Mouse (Mus musculus): ENCODE data around the gene Cyb5r4.
"Not testable (repeated sequence)": the region's sequence is repeated elsewhere in the genome, so short reads cannot be mapped to it uniquely, and the experiment has no call there.

Gene Cyb5r4

DNA sequence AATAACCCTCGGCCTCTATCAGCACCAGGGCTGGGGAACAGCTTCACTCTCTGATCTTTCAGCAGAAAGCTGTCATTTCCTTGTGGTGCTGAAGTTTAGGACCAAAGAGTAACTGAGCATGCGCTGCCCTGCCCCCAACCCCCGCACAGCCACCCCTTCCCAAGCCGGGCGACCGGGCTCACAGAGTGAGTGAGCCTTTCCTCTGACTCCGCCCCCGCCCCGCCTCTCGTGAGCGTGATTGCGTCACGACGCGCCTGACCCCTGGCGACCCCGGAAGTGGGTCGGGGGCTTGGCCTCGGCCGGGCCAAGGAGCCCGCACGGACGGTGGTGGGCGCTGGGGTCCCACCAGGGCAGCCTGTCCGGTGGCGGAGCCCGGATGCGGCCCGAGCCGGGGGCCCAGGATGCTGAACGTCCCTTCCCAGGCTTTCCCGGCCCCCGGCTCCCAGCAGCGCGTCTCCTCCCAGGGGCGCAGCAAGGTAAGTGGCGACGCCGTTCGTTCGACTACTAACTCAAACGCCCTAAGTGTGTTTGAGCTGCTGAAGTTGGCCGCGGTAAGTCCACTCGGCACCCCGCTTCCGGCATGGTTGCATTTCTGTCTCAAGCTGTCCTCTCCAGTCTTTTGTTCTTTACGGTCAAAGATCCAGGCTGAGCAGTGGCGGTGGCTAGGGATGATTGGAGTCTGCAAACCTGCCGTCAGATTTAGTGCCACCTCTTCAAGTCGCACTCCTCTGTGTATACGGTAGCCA lies at the start of gene Cyb5r4:
Gene Cyb5r4 (plus strand): TSS at position 237 of the 746 bp plus-strand sequence.
- peak; percentile 96 to 97 for DNase-seq (ENCODE audit: low spot score in 2 of 2)

DNA sequence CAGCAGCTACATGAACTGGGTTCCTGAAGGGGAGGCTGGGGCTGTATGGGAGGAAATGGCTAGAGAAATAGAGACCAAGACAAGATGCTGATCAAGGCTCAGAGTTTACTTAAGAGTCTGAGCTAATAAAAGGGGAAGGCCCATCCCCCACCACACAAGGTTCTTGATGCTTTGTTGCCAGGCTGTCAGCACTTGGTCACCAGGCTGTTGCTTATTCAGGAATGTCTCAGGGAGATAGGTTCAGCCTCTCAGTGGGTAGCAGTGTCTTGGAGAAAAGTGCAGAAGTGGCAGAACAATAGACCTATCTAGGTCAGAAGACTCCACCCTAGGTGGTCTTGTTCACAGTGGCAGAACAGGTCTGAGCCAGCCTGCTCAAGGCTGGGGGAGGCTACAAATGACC lies 49.3 kb upstream of the Cyb5r4 start:
- DNase-seq (ENCODE audit: low spot score in 2 of 2): not testable (repeated sequence)

DNA sequence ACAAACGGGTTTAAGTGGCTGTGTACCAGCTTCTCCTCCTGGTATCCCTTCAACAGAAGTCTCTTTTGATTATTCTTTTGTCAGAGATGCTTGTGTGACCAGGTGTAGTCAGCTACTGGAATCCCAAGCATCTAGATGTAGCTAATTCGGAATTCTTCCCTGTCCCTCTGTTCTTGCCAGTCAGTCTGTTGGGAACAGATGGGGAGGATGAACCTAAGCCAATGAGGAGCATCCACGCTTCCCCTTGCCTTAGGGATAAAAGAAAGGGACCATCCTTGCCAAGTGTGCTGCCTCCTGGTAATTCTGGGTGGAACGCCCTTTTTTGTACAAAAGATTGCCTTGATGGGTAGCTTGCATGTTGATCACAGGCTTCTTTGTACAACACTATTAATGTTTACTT lies 48.3 kb upstream of the Cyb5r4 start:
- peak; percentile 32 to 40 for DNase-seq (ENCODE audit: low spot score in 2 of 2)

DNA sequence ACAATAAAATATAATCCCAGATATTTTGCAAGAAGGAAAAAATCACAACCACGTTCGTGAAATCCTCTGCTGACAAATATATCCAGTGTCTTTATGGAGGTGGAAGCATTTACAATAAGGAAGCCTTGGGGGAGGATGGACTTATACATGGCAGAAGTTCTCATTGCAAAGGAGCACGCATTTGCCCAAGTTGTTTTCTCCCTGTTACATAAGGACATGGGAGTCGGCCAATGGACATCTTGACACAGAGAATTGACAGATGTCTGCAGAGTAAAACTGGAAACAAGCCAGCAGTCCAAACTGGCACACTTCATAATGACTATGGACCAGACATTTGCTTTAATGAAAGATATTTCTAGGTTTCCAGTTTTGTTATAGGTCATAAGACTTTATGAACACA lies 44.9 kb upstream of the Cyb5r4 start:
- peak in 1 of 2 experiments; percentile 51 for DNase-seq (ENCODE audit: low spot score in 2 of 2)

DNA sequence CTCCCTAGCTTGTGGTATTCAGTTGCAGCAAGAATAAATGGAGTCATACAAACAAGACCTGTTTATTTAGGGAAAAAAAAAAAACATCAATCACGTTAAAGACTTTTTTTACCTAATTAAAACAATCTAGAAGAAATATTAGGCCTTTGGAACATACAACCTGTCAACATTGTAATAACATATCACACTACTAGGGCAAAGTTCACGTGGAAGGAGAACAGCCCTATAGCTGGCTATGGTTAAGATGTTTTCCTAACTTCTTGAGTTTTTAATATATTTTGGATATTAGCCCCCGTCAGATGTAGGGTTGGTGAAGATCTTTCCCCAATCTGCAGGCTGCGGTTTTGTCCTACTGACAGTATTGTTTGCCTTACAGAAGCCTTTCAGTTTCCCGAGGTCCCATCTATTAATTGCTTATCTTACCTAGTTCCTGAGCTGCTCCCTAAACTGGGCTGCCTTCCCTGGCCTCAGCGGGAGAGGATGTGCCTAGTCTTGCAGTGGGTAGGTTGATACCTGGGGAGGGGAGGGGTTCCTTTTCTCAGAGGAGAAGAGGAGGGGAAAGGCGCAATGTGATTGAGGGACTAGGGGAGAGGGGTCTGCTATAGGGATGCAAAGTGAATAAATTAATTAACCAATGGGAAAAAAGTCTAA lies 43.4 kb upstream of the Cyb5r4 start:
- no peak for DNase-seq (ENCODE audit: low spot score in 2 of 2)

DNA sequence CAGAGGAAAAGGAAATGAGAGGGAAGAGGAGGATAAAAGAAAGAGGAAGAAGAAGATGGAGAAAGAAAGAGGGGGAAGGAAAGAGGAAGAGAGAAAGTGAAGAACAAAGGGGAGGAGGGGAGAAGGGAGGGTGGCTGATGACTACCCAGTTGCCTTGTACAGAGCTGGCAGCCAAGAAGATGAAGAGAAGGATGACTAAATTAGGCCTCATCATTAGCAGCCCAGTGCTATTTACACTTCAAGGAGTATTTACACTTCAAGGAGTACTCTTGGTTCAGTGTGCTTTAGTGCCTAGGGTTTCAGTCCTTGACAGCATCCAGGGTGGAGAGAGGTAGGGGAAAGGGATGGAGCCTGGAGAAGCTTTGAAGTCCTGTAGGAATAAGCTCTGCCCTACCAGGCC lies 41.8 kb upstream of the Cyb5r4 start:
- DNase-seq (ENCODE audit: low spot score in 2 of 2): no peak

DNA sequence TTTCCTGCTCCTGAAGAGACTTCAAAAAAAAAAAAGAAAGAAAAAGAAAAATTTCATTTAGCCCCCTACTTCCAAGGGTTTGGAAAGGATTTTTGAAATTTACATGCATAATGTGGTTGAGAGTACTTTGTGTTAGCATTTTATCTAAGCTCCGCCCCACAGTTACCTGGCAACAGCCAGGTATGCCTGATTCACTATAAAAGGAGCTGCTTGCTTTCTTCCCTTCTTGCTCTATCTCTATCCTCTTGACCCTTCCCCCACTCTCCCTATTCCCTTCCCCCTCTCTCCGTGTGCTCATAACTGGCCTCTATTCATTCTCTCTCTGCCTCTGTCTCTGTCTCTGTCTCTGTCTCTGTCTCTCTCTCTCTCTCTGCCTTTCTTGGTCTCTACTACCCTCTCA lies 40.9 kb upstream of the Cyb5r4 start:
- DNase-seq (ENCODE audit: low spot score in 2 of 2): no peak

DNA sequence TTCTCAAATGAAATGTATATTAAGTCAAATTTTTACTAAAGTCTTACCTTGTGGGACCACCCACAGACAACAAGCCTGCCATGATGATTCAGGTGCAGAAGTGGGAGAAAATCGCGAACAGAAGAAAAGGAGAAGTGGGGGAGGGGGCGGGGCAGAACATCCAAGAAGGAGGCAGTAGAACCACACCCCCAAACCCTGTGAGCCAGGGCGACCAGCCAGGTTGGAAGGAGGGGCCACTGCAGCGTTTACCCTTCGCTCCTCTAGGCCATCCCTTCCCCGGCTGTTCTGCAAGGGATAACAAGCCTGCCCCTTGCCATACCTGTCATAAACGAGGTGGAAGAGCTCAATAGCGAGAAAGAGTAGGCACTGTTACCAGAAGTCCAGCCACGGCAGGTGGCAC lies 40.3 kb upstream of the Cyb5r4 start:
- no peak for DNase-seq (ENCODE audit: low spot score in 2 of 2)

DNA sequence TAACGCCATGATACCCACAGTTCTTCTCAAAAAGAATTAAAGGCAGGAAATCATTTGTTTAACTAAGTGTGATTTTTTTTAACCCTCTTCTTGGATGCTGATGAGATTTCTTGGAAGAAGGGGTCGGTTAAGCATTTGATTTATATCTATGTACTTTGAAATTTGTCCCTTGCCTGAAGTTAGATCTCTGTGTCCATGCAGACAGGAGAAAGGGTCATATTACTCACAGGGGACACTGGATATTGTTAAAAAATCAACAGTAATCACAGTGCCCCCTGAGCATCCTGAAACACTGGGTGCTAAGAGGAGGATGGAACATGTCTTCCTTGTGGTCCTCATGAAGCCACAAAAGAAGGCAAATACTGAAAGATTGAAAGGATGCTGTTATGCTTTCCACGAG lies 37.2 kb upstream of the Cyb5r4 start:
- no peak for DNase-seq (ENCODE audit: low spot score in 2 of 2)

DNA sequence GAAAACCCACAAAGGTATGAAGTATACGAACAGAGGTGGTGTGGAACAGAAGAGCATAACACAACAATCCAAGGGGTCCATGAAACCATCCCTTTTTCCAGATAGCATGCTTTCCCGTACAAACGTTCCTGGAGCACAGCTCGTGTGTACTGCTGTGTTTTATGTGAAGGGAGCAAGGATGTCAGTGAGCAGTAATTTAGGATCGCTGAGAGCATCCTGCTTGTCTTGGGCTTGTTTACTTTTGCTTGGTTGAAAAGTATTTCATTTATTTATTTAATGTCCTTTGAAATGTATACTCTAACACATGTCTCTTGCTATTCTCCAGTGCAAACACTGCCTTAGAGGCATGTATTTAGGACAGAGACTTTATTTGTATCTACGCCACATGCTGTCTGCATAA lies 36.7 kb upstream of the Cyb5r4 start:
- no peak for DNase-seq (ENCODE audit: low spot score in 2 of 2)

DNA sequence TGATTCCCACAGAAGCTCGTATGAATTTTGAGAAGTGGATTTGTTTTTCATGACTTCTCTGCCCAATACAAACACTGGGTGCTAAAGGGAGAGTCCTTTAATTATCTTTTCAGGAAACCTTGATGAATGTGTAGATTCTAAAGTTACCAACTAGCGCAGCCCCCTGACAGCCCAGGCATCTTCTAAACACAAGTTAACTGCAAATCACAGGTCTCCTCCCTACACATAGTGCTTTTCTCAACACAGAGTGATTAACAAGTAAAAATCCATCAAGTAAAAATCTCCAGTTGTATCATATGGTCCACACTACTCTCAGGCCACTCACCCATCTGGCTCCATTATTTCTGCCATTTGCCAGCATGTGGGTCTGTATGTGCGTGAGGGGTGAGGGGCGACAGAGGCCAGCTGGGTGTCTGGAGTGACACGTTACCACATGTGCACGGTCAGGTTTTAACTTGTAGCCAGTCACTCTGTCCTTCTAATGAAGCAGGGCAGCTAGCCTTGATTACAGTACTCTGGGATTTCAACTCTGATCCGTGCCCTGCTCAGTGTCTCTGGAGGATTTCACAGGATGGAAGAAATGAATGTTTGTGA lies 35.0 kb upstream of the Cyb5r4 start:
- no peak for DNase-seq (ENCODE audit: low spot score in 2 of 2)

DNA sequence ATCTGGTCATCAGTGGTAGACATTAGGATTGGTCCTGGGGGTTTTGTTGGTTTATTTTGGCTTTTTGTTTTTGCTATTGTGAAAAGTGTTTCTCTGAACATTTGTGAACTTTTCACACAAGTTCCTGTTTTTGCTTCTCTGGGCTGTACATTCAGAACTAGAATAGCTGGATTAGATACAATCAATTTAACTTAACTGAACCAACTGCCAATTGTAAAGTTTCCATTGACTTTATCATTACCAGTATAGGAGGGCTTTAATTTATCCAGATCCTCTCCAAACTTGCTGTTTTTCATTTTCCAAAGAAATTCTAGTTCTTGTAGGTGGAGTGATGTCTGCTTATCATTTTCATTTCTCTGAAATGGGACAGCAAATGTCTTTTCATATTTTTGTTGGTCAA lies 32.0 kb upstream of the Cyb5r4 start:
- DNase-seq (ENCODE audit: low spot score in 2 of 2): no peak

DNA sequence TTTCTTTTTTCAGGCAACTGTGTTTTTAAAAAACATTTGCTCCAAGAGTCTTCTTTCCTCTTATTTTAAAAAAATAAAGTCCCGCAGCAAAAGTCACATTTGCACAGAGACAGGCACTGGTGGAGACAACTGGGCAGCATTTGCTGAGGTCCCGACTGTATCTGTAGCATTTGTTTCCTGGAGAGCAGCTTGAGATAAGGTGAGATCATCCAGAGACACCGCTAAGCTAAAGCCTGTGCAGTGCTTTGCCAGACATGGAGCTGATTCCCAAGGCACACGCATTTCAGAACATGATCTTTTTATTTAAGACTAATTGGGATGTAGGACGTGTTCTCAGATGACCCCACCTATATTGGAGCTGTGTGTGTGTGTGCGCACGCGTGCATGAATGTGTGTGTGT lies 30.1 kb upstream of the Cyb5r4 start:
- no peak for DNase-seq (ENCODE audit: low spot score in 2 of 2)

DNA sequence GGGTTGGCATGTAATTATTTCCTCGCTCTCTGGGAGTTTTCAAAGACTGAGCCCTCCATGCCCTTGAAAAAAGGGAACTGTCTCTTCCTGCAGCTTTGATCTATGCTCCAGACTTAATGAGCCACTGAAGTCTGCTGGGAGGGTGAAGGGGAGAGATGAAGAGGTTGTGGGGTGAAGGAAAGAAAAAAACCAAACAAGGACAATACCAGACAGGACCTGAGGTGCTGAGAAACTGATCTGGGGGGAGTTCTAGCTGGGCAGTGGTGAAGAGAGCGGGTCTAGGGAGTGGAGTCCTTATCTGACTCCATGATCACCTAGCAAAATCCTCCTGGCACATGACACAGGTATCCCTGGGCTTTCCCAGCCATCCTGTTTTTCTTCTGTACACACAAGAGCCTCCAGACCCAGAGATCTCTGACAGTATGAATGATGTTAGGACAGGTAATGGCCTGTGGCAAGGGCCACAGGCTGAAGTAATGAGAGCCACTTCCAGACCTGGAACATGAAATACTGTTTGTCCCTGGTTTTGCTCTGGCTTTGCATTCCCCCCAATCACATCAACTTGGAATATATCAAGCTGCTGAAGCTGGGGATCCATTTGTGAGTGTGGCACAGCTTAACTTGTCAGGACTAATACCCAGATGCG lies 24.6 kb upstream of the Cyb5r4 start:
- no peak for DNase-seq (ENCODE audit: low spot score in 2 of 2)

DNA sequence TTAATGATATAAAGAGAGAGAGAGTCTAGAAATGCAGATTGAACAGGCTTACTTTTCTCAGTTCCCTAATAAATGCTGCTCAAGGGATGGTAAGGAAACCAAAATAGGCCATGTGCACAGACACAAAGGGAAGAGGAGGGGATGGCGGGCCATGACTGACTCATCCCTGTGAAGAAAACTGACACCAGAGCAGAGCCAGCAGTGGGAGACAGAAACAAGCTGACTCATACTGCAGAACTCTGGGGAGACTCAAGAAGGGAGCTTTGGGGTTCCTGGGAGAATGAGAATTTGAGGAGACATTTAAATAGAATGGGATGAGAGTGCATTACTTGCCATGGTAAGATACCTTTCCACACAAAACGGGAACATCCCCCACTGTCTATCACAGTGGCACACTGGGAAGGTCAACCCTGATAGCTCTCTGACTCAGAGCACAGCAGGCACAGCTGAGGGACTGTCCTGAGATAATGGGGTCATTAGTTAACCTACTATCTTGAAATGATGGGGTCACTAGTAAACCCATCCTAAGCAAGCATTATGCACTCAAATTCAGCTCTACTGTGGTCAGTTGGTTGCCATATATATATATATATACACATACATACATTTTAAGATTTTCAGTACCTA lies 21.7 kb upstream of the Cyb5r4 start:
- DNase-seq (ENCODE audit: low spot score in 2 of 2): no peak

DNA sequence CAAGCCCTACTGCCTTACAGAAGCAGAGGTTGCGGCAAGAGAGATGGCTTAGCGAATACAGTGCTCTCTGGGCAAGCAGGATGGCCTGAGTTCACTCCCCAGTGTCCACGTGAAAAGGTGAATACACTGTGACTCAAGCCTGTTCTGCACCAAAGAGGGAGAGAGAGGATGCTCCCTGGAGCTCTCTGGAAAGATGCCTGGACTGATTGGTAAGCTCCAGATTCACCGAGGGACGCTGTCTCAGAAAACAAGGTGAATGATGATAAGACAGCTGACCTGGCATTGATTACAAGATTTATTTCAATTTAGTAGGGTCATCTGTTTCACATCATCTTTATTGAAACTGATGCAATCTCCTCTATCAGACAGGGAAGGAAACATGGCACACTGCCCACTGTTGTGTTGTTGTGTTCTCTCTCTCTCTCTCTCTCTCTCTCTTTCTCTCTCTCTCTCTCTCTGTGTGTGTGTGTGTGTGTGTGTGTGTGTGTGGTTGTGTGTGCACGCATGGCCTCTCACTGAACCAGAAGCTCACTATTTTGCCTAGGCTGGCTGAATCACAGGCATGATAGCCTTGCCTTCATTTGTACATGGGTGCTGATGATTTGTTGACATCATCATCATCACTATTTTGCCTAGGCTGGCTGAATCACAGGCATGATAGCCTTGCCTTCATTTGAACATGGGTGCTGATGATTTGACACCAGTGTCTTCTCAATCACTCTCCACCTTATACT lies 16.9 kb upstream of the Cyb5r4 start:
- DNase-seq (ENCODE audit: low spot score in 2 of 2): no peak

DNA sequence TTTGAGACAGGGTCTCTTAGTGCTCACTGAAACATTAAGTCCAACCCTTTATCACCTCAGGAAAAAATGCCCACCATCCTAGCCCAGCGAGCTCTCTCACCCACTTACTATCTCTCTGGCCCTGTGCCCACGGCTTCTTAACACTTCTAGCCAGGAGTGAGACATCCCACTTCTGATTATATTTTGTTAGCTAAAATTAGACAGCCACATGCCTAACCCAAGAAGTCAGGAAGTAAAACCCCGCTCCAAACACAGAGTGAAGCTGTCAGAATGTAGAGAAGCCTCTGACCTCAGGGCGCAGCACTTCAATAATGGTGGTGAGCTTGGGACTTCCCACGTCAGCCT lies 16.4 kb upstream of the Cyb5r4 start:
- DNase-seq (ENCODE audit: low spot score in 2 of 2): no peak

DNA sequence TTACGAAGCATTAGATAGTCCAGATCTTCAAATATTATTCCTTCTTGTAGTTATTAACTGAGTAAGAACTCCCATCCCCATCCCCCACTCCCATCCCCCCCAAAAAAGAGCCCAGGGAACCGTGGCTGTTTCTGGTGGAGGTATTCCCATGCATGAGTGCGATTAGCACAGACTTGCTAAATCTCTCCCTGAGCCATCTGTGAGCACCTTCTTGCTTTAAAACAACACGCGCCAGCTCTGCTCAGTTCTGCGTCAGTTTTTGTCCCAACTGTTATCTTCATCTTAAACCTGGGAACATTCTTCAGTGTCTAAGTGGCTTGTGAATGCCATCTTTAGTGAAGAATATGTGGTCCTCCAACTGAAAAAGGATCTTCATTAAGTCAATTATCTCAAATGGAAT lies 13.3 kb upstream of the Cyb5r4 start:
- DNase-seq (ENCODE audit: low spot score in 2 of 2): peak; percentile 27 to 37

DNA sequence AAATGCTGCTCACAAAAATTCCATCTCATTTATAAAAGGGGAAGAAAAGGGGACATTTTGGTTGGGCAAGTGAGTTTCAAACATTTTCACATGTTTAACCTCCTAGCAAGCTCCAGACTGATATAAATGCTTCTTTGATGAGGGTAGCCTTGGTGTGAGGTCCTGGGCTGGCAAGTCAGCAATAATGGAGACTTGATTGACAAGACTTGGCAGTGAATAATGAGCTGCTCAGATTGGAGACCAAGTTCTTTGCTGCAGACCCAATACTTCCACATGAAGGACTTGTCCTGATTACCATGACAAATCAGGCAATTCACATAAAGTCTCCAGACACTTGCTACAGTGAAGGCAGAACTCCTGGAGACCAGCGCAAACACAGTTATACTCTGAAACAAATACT lies 12.9 kb upstream of the Cyb5r4 start:
- DNase-seq (ENCODE audit: low spot score in 2 of 2): no peak

DNA sequence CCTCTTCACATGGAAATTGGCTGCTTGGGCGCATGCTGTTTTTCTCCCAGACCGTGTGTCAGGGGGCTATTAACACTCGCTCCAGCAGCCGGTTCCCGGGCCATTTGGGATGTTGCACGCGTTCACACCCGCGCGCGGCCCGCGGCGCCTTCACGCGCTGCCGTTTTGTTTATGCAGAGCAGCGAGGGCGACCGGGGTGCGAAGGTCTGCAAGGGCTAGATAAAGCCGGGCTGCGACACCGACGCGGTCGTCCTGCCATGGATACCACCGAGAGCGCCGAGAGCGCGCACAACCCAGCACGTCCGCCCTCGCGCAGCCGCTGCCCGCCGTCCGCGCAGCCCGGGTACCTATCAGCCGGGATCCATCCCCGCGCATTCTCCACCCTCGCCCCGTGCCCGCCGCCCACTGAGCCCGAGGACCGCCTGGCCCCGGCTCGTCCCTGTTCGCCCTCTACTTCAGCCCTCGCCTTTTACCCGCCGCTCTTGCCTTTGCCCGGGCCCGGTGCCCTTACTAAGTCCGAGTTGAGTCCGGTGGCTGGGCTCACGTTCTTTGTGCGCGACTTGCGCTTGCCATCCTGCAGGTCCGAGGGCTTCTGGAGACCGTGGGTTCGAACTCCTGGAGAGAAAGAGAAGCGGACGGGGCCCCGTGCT lies 6.4 kb upstream of the Cyb5r4 start, which contains the start of gene Ripply2:
Gene Ripply2 (plus strand): TSS at position 250 of the 650 bp plus-strand sequence.
- peak; percentile 64 to 67 for DNase-seq (ENCODE audit: low spot score in 2 of 2)

DNA sequence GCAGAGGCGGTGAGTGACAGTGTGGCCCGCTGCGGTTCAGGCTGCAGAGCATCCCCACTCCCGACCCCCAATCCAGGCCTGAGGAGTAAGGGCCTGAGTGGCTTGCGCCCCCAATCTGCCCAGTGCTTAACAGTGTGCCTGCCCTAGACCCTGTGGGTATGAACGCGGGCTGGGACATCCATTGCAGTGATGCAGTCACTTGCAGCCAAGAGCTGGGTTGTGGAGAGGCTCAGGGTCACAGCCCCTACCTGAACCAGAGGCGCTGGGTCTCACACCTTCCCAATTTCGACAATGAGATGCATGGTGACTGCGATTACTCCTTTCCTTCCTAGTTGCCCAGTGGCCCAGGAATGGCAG lies 5.9 kb upstream of the Cyb5r4 start:
- peak in 1 of 2 experiments; percentile 43 for DNase-seq (ENCODE audit: low spot score in 2 of 2)

Measured in right cerebral cortex, postnatal 10 days (tissue).